Mouse (Mus musculus): ENCODE data around the gene Arhgef15. TPM values are rescaled to one million over a fixed set of nuclear protein-coding genes. Genes with fewer than 3 reads are reported as not detected.
A peak's percentile ranks its signal among the peaks of the same experiment; 100 is the strongest.
"Not testable (repeated sequence)": the region's sequence is repeated elsewhere in the genome, so short reads cannot be mapped to it uniquely, and the experiment has no call there.

Gene Arhgef15
- total RNA-seq (2021) = 10 to 100 TPM; 20.4 to 24.0 TPM
- long read RNA-seq, experiment 1, full-length matches to known transcripts = 3 of 37 reads
- long read RNA-seq, experiment 1, partial matches to known transcripts = 20 of 37 reads
- long read RNA-seq, experiment 1, other reads (novel, unspliced or antisense) = 14 of 37 reads
- long read RNA-seq, experiment 2, full-length matches to known transcripts = 1 of 15 reads
- long read RNA-seq, experiment 2, partial matches to known transcripts = 7 of 15 reads
- long read RNA-seq, experiment 2, other reads (novel, unspliced or antisense) = 7 of 15 reads

DNA sequence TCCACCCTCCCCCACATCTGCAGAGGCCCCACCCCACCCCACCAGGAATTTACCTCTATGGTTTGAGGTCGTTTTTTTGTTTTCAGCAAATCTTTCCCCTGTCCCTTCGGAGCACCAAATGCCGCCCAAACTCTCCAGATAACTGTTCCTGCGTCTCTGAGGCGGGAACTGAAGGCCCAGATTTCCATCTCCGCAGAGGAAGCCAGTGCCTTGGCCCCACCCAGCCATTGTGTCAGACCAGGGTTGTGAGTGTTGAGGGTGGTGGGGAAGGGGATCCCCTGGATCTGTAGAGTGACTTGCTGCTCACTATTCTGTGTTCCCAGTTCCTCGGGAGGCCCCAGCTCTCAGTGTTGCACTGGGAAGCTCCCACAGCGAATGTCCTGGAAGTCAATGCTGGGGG, at the start of gene Arhgef15:
TSS of gene Arhgef15 (minus strand) at position 173 of the 400 bp plus-strand sequence.
- no peak for DNase-seq (ENCODE audit: low spot score in 2 of 2)

GRCm38 (mm10) chr11:69006575-69006974, 49.3 kb upstream of the Arhgef15 start:
- not testable (repeated sequence) for DNase-seq (ENCODE audit: low spot score in 2 of 2)

- DNase-seq (ENCODE audit: low spot score in 2 of 2) = no peak
Observed at GRCm38 (mm10) chr11:69005193-69005592, 47.9 kb upstream of the Arhgef15 start.

- DNase-seq (ENCODE audit: low spot score in 2 of 2) = no peak
Observed at GRCm38 (mm10) chr11:69003592-69003991, 46.3 kb upstream of the Arhgef15 start.

- not testable (repeated sequence) for DNase-seq (ENCODE audit: low spot score in 2 of 2)
Observed at GRCm38 (mm10) chr11:69002782-69003181, 45.5 kb upstream of the Arhgef15 start.

DNA sequence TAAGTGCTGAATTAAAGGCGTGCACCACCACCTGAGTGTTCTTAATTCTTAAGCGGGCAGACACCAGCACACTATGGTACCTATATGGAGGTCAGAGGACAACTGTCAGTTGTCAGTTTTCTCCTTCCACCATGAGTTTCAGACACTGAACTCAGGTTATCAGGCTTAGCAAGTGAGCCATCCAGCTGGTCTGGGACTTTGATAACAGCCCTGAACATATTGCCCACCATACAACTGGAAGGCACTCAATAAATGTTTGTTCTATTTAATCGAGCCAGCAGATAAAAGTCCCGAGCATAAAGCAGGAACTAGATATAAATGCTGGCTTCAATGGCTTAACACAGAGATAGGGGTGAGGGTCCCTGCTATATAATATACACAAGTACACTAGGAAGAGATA, 39.8 kb upstream of the Arhgef15 start:
- no peak for DNase-seq (ENCODE audit: low spot score in 2 of 2)

DNA sequence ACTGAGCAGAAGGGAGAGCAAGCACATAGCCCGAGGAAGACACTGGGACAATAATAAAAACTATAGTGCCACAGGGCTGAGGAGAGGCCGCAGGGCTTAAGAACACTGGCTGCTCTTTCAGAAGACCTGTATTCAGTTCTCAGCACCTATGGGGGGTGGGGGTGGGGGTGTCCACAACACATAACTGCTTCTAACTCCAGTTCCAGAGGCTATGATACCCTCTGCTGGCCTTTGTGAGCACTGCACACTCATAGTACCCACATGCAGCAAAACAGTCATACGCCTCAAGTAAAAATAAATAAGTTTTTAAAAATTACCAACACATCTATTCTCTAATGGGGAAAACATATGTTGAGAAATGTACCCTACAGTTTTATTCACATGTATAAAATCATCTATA, 37.1 kb upstream of the Arhgef15 start:
- no peak for DNase-seq (ENCODE audit: low spot score in 2 of 2)

DNA sequence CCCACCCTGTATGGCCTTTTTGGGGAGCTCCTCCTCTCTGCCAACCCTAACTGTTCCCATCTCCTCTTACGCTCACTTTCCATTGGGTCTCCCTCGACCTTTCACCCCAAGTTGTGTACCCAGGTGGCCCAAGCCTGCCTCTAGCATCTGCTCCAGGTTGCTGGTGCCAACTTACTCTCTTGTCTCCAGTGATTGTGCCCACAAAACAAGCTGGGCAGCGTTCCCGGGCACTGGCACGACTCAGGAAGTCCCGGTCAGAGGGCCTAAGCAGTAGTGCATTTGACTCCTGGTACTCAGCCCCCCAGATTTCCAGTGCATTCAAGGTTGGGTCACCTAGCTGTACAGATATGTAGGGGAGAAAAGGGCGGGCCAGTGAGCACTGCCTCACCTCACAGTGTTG, 35.8 kb upstream of the Arhgef15 start:
- DNase-seq (ENCODE audit: low spot score in 2 of 2) = no peak

GRCm38 (mm10) chr11:68988341-68988740, 31.1 kb upstream of the Arhgef15 start:
- DNase-seq (ENCODE audit: low spot score in 2 of 2) = no peak

DNA sequence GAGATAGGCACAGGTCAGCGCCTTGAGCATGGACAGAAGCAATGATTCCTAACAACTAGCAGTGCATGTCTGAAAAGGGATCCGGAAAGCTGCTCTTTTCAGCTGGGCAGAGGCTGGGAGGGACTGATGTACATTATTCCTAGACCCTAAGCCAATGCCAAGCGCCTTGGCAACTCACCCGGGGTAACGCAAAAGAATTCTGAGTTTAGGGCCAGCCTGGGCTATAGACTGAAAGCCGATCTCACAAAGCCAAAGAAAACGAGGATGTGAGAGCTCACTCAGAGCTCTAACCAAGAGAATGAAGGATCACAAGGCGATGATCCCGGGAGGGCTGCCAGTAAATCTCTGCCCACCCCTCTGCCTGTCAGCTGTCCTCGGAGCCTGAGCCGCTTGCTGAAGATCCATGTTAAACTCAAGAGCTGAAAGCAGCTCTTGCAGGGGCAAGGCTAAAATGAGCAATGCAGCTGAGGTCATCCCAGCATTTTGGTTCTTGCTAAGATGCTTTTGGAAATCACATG, 30.1 kb upstream of the Arhgef15 start:
- DNase-seq (ENCODE audit: low spot score in 2 of 2) = no peak

DNA sequence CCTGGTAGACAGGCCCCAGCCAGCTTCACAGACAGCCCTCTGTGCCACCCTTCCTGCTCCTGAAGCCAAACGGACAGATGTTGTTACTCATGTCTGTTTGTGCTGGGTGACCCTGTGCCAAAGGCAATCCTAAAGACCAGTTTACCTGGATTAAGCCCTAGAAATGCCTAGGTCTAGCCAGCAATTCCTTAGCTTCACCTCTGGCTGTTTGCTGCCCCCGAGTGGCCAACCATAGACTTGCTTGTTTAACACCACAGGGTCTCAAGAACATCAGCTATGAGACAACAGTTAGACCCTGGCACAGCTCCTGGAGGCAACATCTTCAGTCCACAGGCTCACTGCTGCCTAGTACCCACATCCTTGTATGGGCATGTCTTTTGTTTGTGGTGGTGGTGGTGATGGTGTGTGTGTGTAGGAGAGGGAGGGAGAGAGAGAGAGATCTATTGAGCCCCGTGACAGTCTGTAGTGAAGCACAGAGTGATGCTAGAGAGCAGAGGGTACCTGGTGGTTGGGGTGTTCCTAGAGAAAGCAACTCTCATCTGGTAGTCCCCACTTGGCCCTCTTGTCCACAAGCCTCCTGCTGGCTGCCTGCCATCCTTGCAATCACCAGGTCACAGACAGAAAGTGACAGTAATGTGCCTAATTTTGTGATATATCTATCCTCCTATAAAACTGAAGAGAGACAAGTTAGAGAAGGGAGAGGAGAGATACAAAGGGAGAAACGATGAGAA, 25.5 kb upstream of the Arhgef15 start:
- peak; percentile 69 to 81 for DNase-seq (ENCODE audit: low spot score in 2 of 2)

GRCm38 (mm10) chr11:68980919-68981318, 23.6 kb upstream of the Arhgef15 start:
- DNase-seq (ENCODE audit: low spot score in 2 of 2) = no peak

GRCm38 (mm10) chr11:68979320-68979733, 22.0 kb upstream of the Arhgef15 start:
- peak in 1 of 2 experiments; percentile 20 for DNase-seq (ENCODE audit: low spot score in 2 of 2)

DNA sequence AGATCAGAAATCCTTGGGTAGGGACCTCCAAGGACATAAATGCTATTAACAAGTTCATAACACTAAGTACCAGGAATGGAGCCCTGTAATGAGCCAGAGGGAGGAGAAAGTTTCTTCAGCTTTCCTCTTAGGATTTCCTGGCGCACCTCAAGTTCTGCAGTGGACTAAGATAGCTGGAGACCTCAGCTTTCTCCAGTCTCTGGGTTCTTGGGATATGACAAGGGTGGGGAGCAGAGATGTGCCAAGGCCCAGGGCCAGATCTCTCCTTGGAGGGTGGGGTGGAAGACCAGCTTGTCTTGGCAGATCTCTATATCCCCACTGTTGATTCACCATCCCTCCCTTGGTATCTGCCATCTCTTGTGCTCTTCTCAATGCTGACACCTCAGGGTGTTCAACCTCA, 18.3 kb upstream of the Arhgef15 start:
- no peak for DNase-seq (ENCODE audit: low spot score in 2 of 2)

DNA sequence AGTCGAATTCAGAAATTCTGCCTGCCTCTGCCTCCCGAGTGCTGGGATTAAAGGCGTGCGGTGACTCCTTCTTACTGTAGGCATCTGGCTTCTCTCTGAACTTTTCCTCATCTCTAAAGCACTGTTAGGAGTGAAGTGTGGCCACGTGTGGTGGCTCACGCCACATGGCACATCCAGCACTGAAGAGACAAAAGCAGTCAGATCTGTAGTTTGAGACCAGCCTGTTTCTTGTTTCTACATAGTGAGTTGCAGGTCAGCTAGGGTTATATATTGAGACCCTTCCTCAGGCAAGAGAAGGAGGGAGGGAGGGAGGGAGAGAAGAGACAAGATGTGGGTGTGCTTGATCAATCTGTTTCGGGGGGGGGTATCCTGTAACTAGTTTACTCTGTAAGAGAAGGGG, 17.8 kb upstream of the Arhgef15 start, which contains the start of gene Rangrf:
TSS of gene Rangrf (minus strand) at position 101 of the 400 bp plus-strand sequence.
- no peak for DNase-seq (ENCODE audit: low spot score in 2 of 2)

DNA sequence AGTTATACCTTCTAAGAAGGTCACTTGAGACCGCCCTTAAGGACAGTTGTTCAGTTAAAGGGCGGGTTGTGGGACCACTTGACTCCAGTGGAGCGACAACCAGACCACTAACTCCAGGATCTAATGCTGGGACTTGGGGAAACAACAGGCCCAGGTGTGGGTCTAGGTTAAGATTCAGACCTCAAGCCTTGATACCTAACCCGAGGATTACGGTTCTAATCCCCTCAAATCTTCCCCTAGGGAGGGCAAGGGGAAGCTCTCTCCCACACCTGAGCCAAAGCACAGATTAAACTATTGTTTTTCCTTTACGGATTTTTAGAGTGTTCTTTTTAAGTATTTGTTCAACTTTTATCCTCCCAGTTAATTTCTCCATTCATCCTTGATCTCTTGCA, 16.8 kb upstream of the Arhgef15 start:
- no peak for DNase-seq (ENCODE audit: low spot score in 2 of 2)

- peak; percentile 77 to 79 for DNase-seq (ENCODE audit: low spot score in 2 of 2)
Observed at GRCm38 (mm10) chr11:68973250-68974058, 16.2 kb upstream of the Arhgef15 start.

GRCm38 (mm10) chr11:68970232-68970631, 13.0 kb upstream of the Arhgef15 start:
- no peak for DNase-seq (ENCODE audit: low spot score in 2 of 2)

DNA sequence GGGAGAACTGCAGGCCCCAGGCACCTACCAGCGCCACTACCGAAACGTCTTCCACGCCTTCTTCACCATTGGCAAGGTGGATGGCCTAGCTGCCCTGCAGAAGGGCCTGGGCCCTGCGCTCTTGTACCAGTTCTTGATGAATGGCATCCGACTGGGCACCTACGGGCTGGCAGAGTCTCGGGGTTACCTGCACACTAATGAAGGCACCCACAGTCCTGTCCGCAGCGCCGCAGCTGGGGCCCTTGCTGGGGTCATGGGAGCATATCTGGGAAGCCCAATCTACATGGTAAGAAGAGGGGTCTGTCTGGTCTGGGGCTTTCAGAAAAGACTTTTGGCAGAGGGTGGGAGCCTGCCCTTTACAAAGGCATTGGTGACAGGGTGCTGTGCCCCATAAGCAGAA, 11.5 kb upstream of the Arhgef15 start:
- no peak for DNase-seq (ENCODE audit: low spot score in 2 of 2)

GRCm38 (mm10) chr11:68967337-68968282, 10.3 kb upstream of the Arhgef15 start, which contains the start of gene Slc25a35:
Slc25a35 (plus strand) TSS chr11:68968131.
- peak; percentile 89 to 93 for DNase-seq (ENCODE audit: low spot score in 2 of 2)

All from left cerebral cortex, adult 18-20 months (tissue).